Mouse (Mus musculus): ENCODE results near the gene Nup62. TPM values are rescaled to one million over a fixed set of nuclear protein-coding genes. Genes with fewer than 3 reads are reported as not detected.

The Nup62 gene
- polyA plus RNA-seq, 1 experiment: 29.3 TPM

- DNase-seq (ENCODE audit: extremely low spot score in 1 of 2, low spot score in 1 of 2): no peak
Measured at GRCm38 (mm10) chr7:44846804-44847203, 30.9 kb downstream of the Nup62 start.

- DNase-seq (ENCODE audit: extremely low spot score in 1 of 2, low spot score in 1 of 2): no peak
Measured at GRCm38 (mm10) chr7:44847772-44848171, 31.9 kb downstream of the Nup62 start.

GRCm38 (mm10) chr7:44848561-44849415 lies 32.9 kb downstream of the Nup62 start, which contains the start of the genes Akt1s1 and Tbc1d17:
Akt1s1 (plus strand) TSS chr7:44848991.
Tbc1d17 (minus strand) TSS chr7:44849079.
- DNase-seq (ENCODE audit: extremely low spot score in 1 of 2, low spot score in 1 of 2): peak; percentile 100

- peak; percentile 92 for DNase-seq (ENCODE audit: extremely low spot score in 1 of 2, low spot score in 1 of 2)
Measured at GRCm38 (mm10) chr7:44849416-44850111, 33.7 kb downstream of the Nup62 start.

- DNase-seq (ENCODE audit: extremely low spot score in 1 of 2, low spot score in 1 of 2): peak in 1 of 2 experiments; percentile 76
Measured at GRCm38 (mm10) chr7:44850146-44850545, 34.3 kb downstream of the Nup62 start.

- no peak for DNase-seq (ENCODE audit: extremely low spot score in 1 of 2, low spot score in 1 of 2)
Measured at GRCm38 (mm10) chr7:44850789-44851624, 35.1 kb downstream of the Nup62 start.

- no peak for DNase-seq (ENCODE audit: extremely low spot score in 1 of 2, low spot score in 1 of 2)
Measured at GRCm38 (mm10) chr7:44851625-44852234, 35.8 kb downstream of the Nup62 start.

GRCm38 (mm10) chr7:44852259-44853027 lies 36.6 kb downstream of the Nup62 start:
- DNase-seq (ENCODE audit: extremely low spot score in 1 of 2, low spot score in 1 of 2): no peak

GRCm38 (mm10) chr7:44853065-44853464 lies 37.2 kb downstream of the Nup62 start:
- no peak for DNase-seq (ENCODE audit: extremely low spot score in 1 of 2, low spot score in 1 of 2)

GRCm38 (mm10) chr7:44853596-44854355 lies 37.9 kb downstream of the Nup62 start:
- DNase-seq (ENCODE audit: extremely low spot score in 1 of 2, low spot score in 1 of 2): no peak

- DNase-seq (ENCODE audit: extremely low spot score in 1 of 2, low spot score in 1 of 2): peak in 1 of 2 experiments; percentile 71
Measured at GRCm38 (mm10) chr7:44854356-44855031, 38.6 kb downstream of the Nup62 start.

- no peak for DNase-seq (ENCODE audit: extremely low spot score in 1 of 2, low spot score in 1 of 2)
Measured at GRCm38 (mm10) chr7:44855036-44855435, 39.1 kb downstream of the Nup62 start.

- DNase-seq (ENCODE audit: extremely low spot score in 1 of 2, low spot score in 1 of 2): no peak
Measured at GRCm38 (mm10) chr7:44856265-44856916, 40.5 kb downstream of the Nup62 start.

GRCm38 (mm10) chr7:44857042-44857552 lies 41.2 kb downstream of the Nup62 start, which contains the start of gene Pnkp:
Pnkp (plus strand) TSS chr7:44857139.
- peak; percentile 93 to 96 for DNase-seq (ENCODE audit: extremely low spot score in 1 of 2, low spot score in 1 of 2)

GRCm38 (mm10) chr7:44857905-44858304 lies 42.0 kb downstream of the Nup62 start:
- DNase-seq (ENCODE audit: extremely low spot score in 1 of 2, low spot score in 1 of 2): no peak

- no peak for DNase-seq (ENCODE audit: extremely low spot score in 1 of 2, low spot score in 1 of 2)
Measured at GRCm38 (mm10) chr7:44859896-44860295, 44.0 kb downstream of the Nup62 start.
